Mouse (Mus musculus) R1 (cell line): ENCODE measurements around the gene Xirp1.

ENCODE experiments used
- DNase-seq: peaks from one replicate; pipeline ENCODE4 v3.0.0-alpha.2; 2018; ENCODE audit warnings: low read depth, low spot score

Xirp1 gene

GRCm38 (mm10) chr9:119972166-119972565 lies 51.2 kb downstream of the Xirp1 start:
- DNase-seq, result no peak

GRCm38 (mm10) chr9:119970763-119971656 lies 52.4 kb downstream of the Xirp1 start:
- DNase-seq, result no peak

GRCm38 (mm10) chr9:119970221-119970620 lies 53.2 kb downstream of the Xirp1 start:
- peak; percentile 59 for DNase-seq

GRCm38 (mm10) chr9:119969811-119970210 lies 53.6 kb downstream of the Xirp1 start:
- no peak for DNase-seq

GRCm38 (mm10) chr9:119966221-119966910 lies 57.0 kb downstream of the Xirp1 start:
- no peak for DNase-seq

GRCm38 (mm10) chr9:119965186-119965585 lies 58.2 kb downstream of the Xirp1 start:
- no peak for DNase-seq

GRCm38 (mm10) chr9:119964206-119964605 lies 59.2 kb downstream of the Xirp1 start:
- no peak for DNase-seq
